Mouse (Mus musculus): Measurements from ENCODE around the gene Nasp.

The Nasp gene

GRCm38 (mm10) chr4:116627359-116627716 lies 403 bp downstream of the Nasp start:
- DNase-seq: peak; percentile 81

- peak; percentile 55 for DNase-seq
Measured at GRCm38 (mm10) chr4:116626658-116627358, 933 bp downstream of the Nasp start.

GRCm38 (mm10) chr4:116624831-116625230 lies 2.9 kb downstream of the Nasp start:
- no peak for DNase-seq

GRCm38 (mm10) chr4:116615237-116615636 lies 12.5 kb downstream of the Nasp start:
- no peak for DNase-seq

- no peak for DNase-seq
Measured at GRCm38 (mm10) chr4:116612621-116613020, 15.1 kb downstream of the Nasp start.

- DNase-seq: peak; percentile 84
Measured at GRCm38 (mm10) chr4:116596978-116597881, 30.5 kb downstream of the Nasp start.

- DNase-seq: no peak
Measured at GRCm38 (mm10) chr4:116596379-116596778, 31.4 kb downstream of the Nasp start, which contains the start of gene Ccdc17. Gene Ccdc17 (plus strand): TSS chr4:116596654.

GRCm38 (mm10) chr4:116595793-116596192 lies 31.9 kb downstream of the Nasp start:
- DNase-seq: no peak

GRCm38 (mm10) chr4:116558151-116558882 lies 69.4 kb downstream of the Nasp start:
- no peak for DNase-seq

GRCm38 (mm10) chr4:116557306-116558121 lies 70.2 kb downstream of the Nasp start, which contains the start of gene Gpbp1l1:
Gene Gpbp1l1 (plus strand): TSS chr4:116557658.
- peak; percentile 97 for DNase-seq

- DNase-seq: peak; percentile 90
Measured at GRCm38 (mm10) chr4:116556561-116557305, 71.0 kb downstream of the Nasp start.

- DNase-seq: peak; percentile 67
Measured at GRCm38 (mm10) chr4:116555413-116556300, 72.1 kb downstream of the Nasp start, which contains the start of gene Tmem69. Gene Tmem69 (minus strand): TSS chr4:116555936.

- DNase-seq: no peak
Measured at GRCm38 (mm10) chr4:116553035-116553434, 74.7 kb downstream of the Nasp start.

Data from right cerebral cortex, postnatal 14 days (tissue).